Mouse (Mus musculus) neural tube, embryonic 14.5 days (tissue): ENCODE results near the gene Fam126a. TPM values are rescaled to one million over a fixed set of nuclear protein-coding genes. Genes with fewer than 3 reads are reported as not detected.
A peak's percentile ranks its signal among the peaks of the same experiment; 100 is the strongest.

Experiments
- ATAC-seq: fragments of 200-750 bp; cut with Nextera tagmentation; 2 replicates; pipeline ENCODE4 v1.8.0; 2017; ENCODE audit warnings: low read depth, mild to moderate bottlenecking, moderate TSS enrichment, moderate library complexity
- H3K27ac ChIP-seq: fragments of 300-500 bp; sonication (generic); 2 replicates; pipeline ENCODE4 v1.5.1; 2014; ENCODE audit warnings: low read depth, mild to moderate bottlenecking, control low read depth, low read length, moderate library complexity, mixed read lengths
- H3K27me3 ChIP-seq: fragments of 300-500 bp; sonication (generic); 2 replicates; pipeline ENCODE4 v1.6.1; 2014; ENCODE audit warnings: low read length; ENCODE audit not compliant: control insufficient read depth, insufficient read depth
- H3K36me3 ChIP-seq: fragments of 300-500 bp; sonication (generic); 2 replicates; pipeline ENCODE4 v1.6.1; 2014; ENCODE audit warnings: low read length, mixed read lengths; ENCODE audit not compliant: control insufficient read depth, insufficient read depth
- H3K4me1 ChIP-seq: fragments of 300-500 bp; sonication (generic); 2 replicates; pipeline ENCODE4 v1.6.1; 2014; ENCODE audit warnings: low read length; ENCODE audit not compliant: control insufficient read depth, insufficient read depth
- H3K4me2 ChIP-seq: fragments of 300-500 bp; sonication (generic); 2 replicates; pipeline ENCODE4 v1.6.1; 2014; ENCODE audit warnings: mild to moderate bottlenecking, low read depth, low read length, control low read depth
- H3K4me3 ChIP-seq: fragments of 300-500 bp; sonication (generic); 2 replicates; pipeline ENCODE4 v1.5.1; 2014; ENCODE audit warnings: low read depth, low read length, control low read depth, mixed read lengths
- H3K9ac ChIP-seq: fragments of 300-500 bp; sonication (generic); replicated peaks from 2 replicates; pipeline ENCODE4 v1.6.1; 2014; ENCODE audit warnings: low read depth, mild to moderate bottlenecking, control low read depth, low read length, mixed read lengths
- H3K9me3 ChIP-seq: fragments of 300-500 bp; sonication (generic); 2 replicates; pipeline ENCODE4 v1.6.1; 2016; ENCODE audit warnings: low read length; ENCODE audit not compliant: control insufficient read depth
- WGBS: fragments of 180-500 bp; shearing (Covaris S2); extraction: QIAGEN DNeasy Blood & Tissue Kit; methylation state at CpG from one replicate; pipeline ENCODE4 v1.1.7; 2014; 5-methylcytosine and 5-hydroxymethylcytosine counted together
- polyA plus RNA-seq: library from polyadenylated mRNA; unstranded; fragments of >200 nt; fragmentation: Nextera tagmentation; extraction: Ambion mirVana; gene quantifications from 2 replicates; pipeline ENCODE4 v1.2.1, GENCODE M21; 2014

The Fam126a gene
- polyA plus RNA-seq, 1 experiment from 2014 or later: 31.1 TPM

DNA sequence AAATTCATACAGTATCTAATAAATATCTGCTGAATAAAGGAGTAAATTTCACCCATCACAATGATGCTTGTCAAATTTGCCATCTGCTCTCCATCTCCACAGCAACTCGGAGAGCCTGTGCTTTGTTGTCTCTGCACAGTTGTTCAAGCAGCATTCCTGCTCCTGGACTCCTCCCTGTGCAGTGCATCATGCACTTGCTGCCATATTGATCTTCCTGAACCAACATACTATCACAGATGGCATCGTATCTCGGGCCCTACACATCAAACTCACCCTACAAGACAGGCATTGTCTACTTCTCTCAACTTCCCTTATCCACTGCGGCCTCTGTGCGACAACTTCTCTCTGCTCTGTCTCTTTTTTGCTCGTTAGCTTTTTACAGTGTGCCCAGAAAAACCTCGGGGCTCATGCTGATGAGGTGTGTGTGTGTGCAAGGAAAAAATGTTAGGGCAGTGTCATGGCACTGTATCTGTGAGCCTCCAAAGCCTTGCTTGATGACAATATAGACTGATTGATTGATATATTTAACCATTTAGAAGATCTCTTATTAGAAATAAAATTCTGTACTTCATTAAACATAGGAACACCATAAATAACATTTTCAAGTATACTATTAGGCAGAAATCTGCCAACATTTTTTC lies 11.7 kb downstream of the Fam126a start:
- Histone ChIP-seq H3K27ac (peak overlapping the region; percentile 84), H3K9ac (0 out of 2 replicates have a peak overlapping the region, but pooled peaks have one; percentile 21), H3K4me3 (no peak overlapping the region), H3K4me2 (no peak overlapping the region), H3K9me3 (no peaks in the 10 kb centered on the region), H3K36me3 (no peaks in the 10 kb centered on the region), H3K27me3 (no peaks in the 10 kb centered on the region), H3K4me1 (peaks cover 24% of the 10 kb centered on the region)
- WGBS: 25% methylated on average over 7 of the region's 7 CpGs
- peak; percentile 65 for ATAC-seq

DNA sequence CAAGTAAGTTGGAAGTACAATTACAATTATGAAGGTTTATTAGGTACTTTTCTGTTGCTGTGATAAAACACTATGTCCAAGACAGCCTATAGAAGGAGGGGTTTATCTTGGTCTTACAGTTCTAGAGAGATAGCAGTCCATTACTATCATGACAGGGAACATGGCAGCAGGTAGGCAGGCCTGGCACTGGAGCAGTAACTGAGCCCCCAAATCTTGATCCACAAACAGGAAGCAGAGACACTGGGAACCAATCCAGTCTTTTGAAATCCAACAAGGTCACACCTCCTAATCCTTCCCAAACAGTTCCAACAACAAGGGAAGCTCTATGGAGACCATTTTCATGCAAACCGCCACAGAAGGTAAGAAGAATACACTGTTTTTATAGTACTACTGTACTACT lies 13.6 kb downstream of the Fam126a start:
- no peak overlapping the region for H3K27ac ChIP-seq
- no peak overlapping the region for H3K4me2 ChIP-seq
- H3K4me3 ChIP-seq: no peak overlapping the region
- H3K9ac ChIP-seq: no peak overlapping the region
- WGBS: 95% methylated on average over 1 of the region's 1 CpGs
- H3K4me1 ChIP-seq: peaks cover 24% of the 10 kb centered on the region
- no peaks in the 10 kb centered on the region for H3K36me3 ChIP-seq
- no peak for ATAC-seq
- H3K9me3 ChIP-seq: no peaks in the 10 kb centered on the region
- no peaks in the 10 kb centered on the region for H3K27me3 ChIP-seq

GRCm38 (mm10) chr5:24013338-24014003 lies 17.0 kb downstream of the Fam126a start:
- Histone ChIP-seq H3K4me1 (peaks cover 3% of the 10 kb centered on the region), H3K4me2 (no peak overlapping the region), H3K4me3 (no peak overlapping the region), H3K36me3 (no peaks in the 10 kb centered on the region), H3K27me3 (no peaks in the 10 kb centered on the region), H3K9me3 (no peaks in the 10 kb centered on the region), H3K9ac (no peak overlapping the region), H3K27ac (no peak overlapping the region)
- ATAC-seq: no peak
- WGBS: 75% methylated on average over 5 of the region's 5 CpGs

DNA sequence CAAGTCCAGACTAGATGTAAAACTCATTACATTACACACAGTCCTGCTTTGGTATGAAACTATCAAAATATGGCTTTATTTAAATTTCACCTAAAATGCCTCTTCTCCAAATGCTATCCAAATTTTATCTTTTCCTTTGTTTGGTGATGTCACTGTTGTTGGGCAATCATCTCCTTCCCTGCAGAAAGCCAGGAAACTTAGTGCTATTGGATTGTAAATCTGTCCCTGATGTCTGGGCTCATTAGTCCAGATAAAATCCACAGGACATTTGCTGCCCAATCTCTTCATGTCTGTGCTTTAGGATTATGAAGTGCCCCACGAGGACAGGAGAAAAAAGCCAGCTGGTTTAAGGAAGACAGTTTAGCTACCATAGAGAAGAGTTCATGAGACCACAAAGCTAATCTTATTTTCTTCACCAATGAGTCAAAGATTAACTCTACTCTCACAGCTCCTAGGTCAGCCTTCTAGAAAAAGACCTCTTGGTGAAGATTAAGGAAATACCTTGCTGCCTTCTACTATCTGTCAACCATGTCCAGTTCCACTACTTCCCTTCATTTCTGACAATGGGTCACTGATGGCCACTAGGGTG lies 31.3 kb downstream of the Fam126a start:
- WGBS: 66% methylated on average over 1 of the region's 1 CpGs
- Histone ChIP-seq H3K36me3 (peaks cover 2% of the 10 kb centered on the region; the same call in 1 of the 2 replicates), H3K9ac (no peak overlapping the region), H3K4me3 (no peak overlapping the region), H3K4me2 (no peak overlapping the region), H3K27ac (no peak overlapping the region), H3K4me1 (peaks cover 2% of the 10 kb centered on the region; the same call in 1 of the 2 replicates), H3K27me3 (no peaks in the 10 kb centered on the region), H3K9me3 (no peaks in the 10 kb centered on the region)
- ATAC-seq: no peak

GRCm38 (mm10) chr5:23995951-23996350 lies 34.5 kb downstream of the Fam126a start:
- H3K36me3 ChIP-seq: peaks cover 2% of the 10 kb centered on the region; the same call in 1 of the 2 replicates
- no peak overlapping the region for H3K9ac ChIP-seq
- H3K27me3 ChIP-seq: no peaks in the 10 kb centered on the region
- peaks cover 17% of the 10 kb centered on the region for H3K4me1 ChIP-seq
- no peak overlapping the region for H3K4me2 ChIP-seq
- no peak overlapping the region for H3K27ac ChIP-seq
- ATAC-seq: no peak
- no peak overlapping the region for H3K4me3 ChIP-seq
- no peaks in the 10 kb centered on the region for H3K9me3 ChIP-seq
- 84% methylated on average over 5 of the region's 5 CpGs for WGBS

DNA sequence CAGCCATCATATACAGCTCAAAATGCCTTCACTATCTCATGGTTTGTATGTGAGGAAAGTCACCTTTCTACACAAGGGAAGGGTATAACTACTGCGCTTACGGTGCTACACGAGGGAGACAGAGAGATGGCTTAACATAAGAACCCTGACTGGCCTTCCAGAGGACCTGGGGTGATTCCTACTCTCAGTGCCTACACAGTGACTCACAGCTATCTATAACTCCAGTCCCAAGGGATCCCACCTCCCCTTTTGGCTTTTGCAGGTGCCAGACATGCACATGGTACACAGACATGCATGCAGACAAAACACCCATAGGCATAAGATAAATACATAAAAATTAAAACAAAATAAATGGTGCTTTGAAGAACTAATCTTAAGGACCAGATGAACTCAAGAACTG lies 35.6 kb downstream of the Fam126a start:
- 92% methylated on average over 3 of the region's 3 CpGs for WGBS
- H3K9me3 ChIP-seq: no peaks in the 10 kb centered on the region
- no peak overlapping the region for H3K27ac ChIP-seq
- peaks cover 17% of the 10 kb centered on the region for H3K4me1 ChIP-seq
- no peak for ATAC-seq
- H3K4me3 ChIP-seq: no peak overlapping the region
- no peak overlapping the region for H3K9ac ChIP-seq
- no peaks in the 10 kb centered on the region for H3K27me3 ChIP-seq
- peaks cover 2% of the 10 kb centered on the region; the same call in 1 of the 2 replicates for H3K36me3 ChIP-seq
- H3K4me2 ChIP-seq: no peak overlapping the region

DNA sequence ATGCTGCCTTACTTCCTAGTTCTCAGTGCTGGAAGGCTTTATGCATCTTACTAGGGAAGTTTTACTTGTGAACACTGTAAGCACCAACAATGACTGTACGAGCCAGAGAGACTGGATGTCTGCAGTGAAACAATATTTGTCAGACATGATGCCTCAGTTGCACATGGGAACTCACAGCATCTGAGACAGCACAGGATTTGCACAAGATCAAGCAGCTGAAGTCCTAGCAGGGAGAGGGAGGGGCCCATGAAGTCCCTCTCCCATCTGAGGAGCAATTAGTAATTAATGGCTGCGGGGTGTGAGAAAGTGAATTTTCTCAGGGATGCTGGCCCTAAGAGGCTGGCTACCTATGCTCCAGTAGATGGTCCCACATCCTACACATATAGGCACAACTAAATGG lies 36.3 kb downstream of the Fam126a start:
- Histone ChIP-seq H3K36me3 (peaks cover 2% of the 10 kb centered on the region; the same call in 1 of the 2 replicates), H3K9ac (no peak overlapping the region), H3K4me1 (peaks cover 17% of the 10 kb centered on the region), H3K9me3 (no peaks in the 10 kb centered on the region), H3K4me3 (no peak overlapping the region), H3K4me2 (no peak overlapping the region), H3K27ac (no peak overlapping the region), H3K27me3 (no peaks in the 10 kb centered on the region)
- no peak for ATAC-seq
- WGBS: 82% methylated on average over 2 of the region's 2 CpGs

DNA sequence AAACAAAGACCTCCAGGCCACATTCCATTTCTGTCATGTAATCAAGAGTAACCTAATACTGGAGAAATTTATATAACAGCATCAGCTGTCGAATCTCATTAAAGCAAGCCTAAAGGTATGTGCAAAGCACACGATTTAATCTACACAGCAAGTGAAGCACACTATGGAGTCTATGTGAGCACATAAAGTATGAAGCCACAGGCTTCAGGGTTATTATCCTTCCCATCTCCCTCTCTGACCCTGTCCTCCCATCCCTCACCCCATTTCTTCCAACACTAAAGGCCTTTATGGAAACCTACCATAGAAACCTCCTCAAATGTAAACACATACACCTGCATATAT lies 37.0 kb downstream of the Fam126a start:
- ATAC-seq: peak; percentile 56; the same call in 1 of the 2 replicates
- peak overlapping the region; percentile 66 for H3K27ac ChIP-seq
- WGBS: 24% methylated on average over 2 of the region's 2 CpGs
- no peaks in the 10 kb centered on the region for H3K36me3 ChIP-seq
- H3K4me3 ChIP-seq: no peak overlapping the region
- no peak overlapping the region for H3K9ac ChIP-seq
- H3K27me3 ChIP-seq: no peaks in the 10 kb centered on the region
- peaks cover 17% of the 10 kb centered on the region for H3K4me1 ChIP-seq
- no peaks in the 10 kb centered on the region for H3K9me3 ChIP-seq
- no peak overlapping the region for H3K4me2 ChIP-seq

- H3K9ac ChIP-seq: no peak overlapping the region; the same call in 1 of the 2 replicates
These were observed 37.5 kb downstream of the Fam126a start for GRCm38 (mm10) chr5:23992876-23993552.

More at GRCm38 (mm10) chr5:23992876-23993552, 37.5 kb downstream of the Fam126a start:
- no peaks in the 10 kb centered on the region for H3K36me3 ChIP-seq
- H3K9me3 ChIP-seq: no peaks in the 10 kb centered on the region
- ATAC-seq: peak; percentile 65
- 27% methylated on average over 5 of the region's 5 CpGs for WGBS
- no peak overlapping the region for H3K4me2 ChIP-seq
- no peaks in the 10 kb centered on the region for H3K27me3 ChIP-seq
- peak overlapping the region; percentile 66 for H3K27ac ChIP-seq
- no peak overlapping the region for H3K4me3 ChIP-seq
- H3K4me1 ChIP-seq: peaks cover 17% of the 10 kb centered on the region
